Mouse (Mus musculus): ENCODE measurements around the gene Trmu. TPM values are rescaled to one million over a fixed set of nuclear protein-coding genes. Genes with fewer than 3 reads are reported as not detected.

The Trmu gene
- total and polyA plus RNA-seq, 2 experiments = 10.1 to 17.0 TPM

- Histone ChIP-seq H3K27ac (replicated peaks; ENCODE audit: insufficient read depth, low read depth, low read length) (no peak overlapping the region), H3K4me3 (ENCODE audit: insufficient read depth, low read depth, low read length) (no peak overlapping the region), H3K79me2 (ENCODE audit: control insufficient read depth, insufficient read depth, low read length) (no peaks in the 10 kb centered on the region), H3K9ac (ENCODE audit: low read depth, low read length) (no peak overlapping the region), H3K27me3 (ENCODE audit: control insufficient read depth, insufficient read depth, low read length) (no peaks in the 10 kb centered on the region), H3K36me3 (ENCODE audit: control insufficient read depth, insufficient read depth, low read length) (peaks cover 3% of the 10 kb centered on the region; the same call in 1 of the 2 replicates), H3K4me1 (ENCODE audit: control insufficient read depth, insufficient read depth, low read length) (no peaks in the 10 kb centered on the region)
- no peak for TF ChIP-seq POLR2A (IDR thresholded peaks at IDR 0.05; ENCODE audit: extremely low read depth, insufficient read depth, low read length)
- no peak for TF ChIP-seq CTCF (IDR thresholded peaks at IDR 0.05; ENCODE audit: low read depth, low read length)
- DNase-seq (ENCODE audit: extremely low read depth, low read depth, low spot score) = no peak
- WGBS = 84% methylated on average over 10 of the region's 10 CpGs
These were observed 18.0 kb downstream of the Trmu start for GRCm38 (mm10) chr15:85897113-85897512.

GRCm38 (mm10) chr15:85899396-85899795 lies 20.3 kb downstream of the Trmu start:
- no peaks in the 10 kb centered on the region; the same call in 1 of the 2 replicates for H3K36me3 ChIP-seq (ENCODE audit: control insufficient read depth, insufficient read depth, low read length)
- H3K4me3 ChIP-seq (ENCODE audit: insufficient read depth, low read depth, low read length) = no peak overlapping the region
- TF ChIP-seq CTCF (IDR thresholded peaks at IDR 0.05; ENCODE audit: low read depth, low read length) (no peak), POLR2A (IDR thresholded peaks at IDR 0.05; ENCODE audit: extremely low read depth, insufficient read depth, low read length) (no peak)
- H3K27me3 ChIP-seq (ENCODE audit: control insufficient read depth, insufficient read depth, low read length) = no peaks in the 10 kb centered on the region
- H3K27ac ChIP-seq (replicated peaks; ENCODE audit: insufficient read depth, low read depth, low read length) = no peak overlapping the region
- H3K79me2 ChIP-seq (ENCODE audit: control insufficient read depth, insufficient read depth, low read length) = no peaks in the 10 kb centered on the region
- no peaks in the 10 kb centered on the region for H3K4me1 ChIP-seq (ENCODE audit: control insufficient read depth, insufficient read depth, low read length)
- DNase-seq (ENCODE audit: extremely low read depth, low read depth, low spot score) = no peak
- H3K9ac ChIP-seq (ENCODE audit: low read depth, low read length) = no peak overlapping the region
- WGBS = 68% methylated on average over 6 of the region's 6 CpGs

GRCm38 (mm10) chr15:85900318-85900717 lies 21.2 kb downstream of the Trmu start:
- H3K9ac ChIP-seq (ENCODE audit: low read depth, low read length) = no peak overlapping the region
- H3K27me3 ChIP-seq (ENCODE audit: control insufficient read depth, insufficient read depth, low read length) = no peaks in the 10 kb centered on the region
- no peaks in the 10 kb centered on the region for H3K4me1 ChIP-seq (ENCODE audit: control insufficient read depth, insufficient read depth, low read length)
- no peak overlapping the region for H3K27ac ChIP-seq (replicated peaks; ENCODE audit: insufficient read depth, low read depth, low read length)
- H3K36me3 ChIP-seq (ENCODE audit: control insufficient read depth, insufficient read depth, low read length) = no peaks in the 10 kb centered on the region; the same call in 1 of the 2 replicates
- no peaks in the 10 kb centered on the region for H3K79me2 ChIP-seq (ENCODE audit: control insufficient read depth, insufficient read depth, low read length)
- no peak for TF ChIP-seq CTCF (IDR thresholded peaks at IDR 0.05; ENCODE audit: low read depth, low read length)
- no peak for TF ChIP-seq POLR2A (IDR thresholded peaks at IDR 0.05; ENCODE audit: extremely low read depth, insufficient read depth, low read length)
- no peak overlapping the region for H3K4me3 ChIP-seq (ENCODE audit: insufficient read depth, low read depth, low read length)
- WGBS = 89% methylated on average over 8 of the region's 8 CpGs
- no peak for DNase-seq (ENCODE audit: extremely low read depth, low read depth, low spot score)

- no peak for DNase-seq (ENCODE audit: extremely low read depth, low read depth, low spot score)
- Histone ChIP-seq H3K4me3 (ENCODE audit: insufficient read depth, low read depth, low read length) (no peak overlapping the region), H3K36me3 (ENCODE audit: control insufficient read depth, insufficient read depth, low read length) (no peaks in the 10 kb centered on the region; the same call in 1 of the 2 replicates), H3K27ac (replicated peaks; ENCODE audit: insufficient read depth, low read depth, low read length) (no peak overlapping the region), H3K27me3 (ENCODE audit: control insufficient read depth, insufficient read depth, low read length) (no peaks in the 10 kb centered on the region), H3K79me2 (ENCODE audit: control insufficient read depth, insufficient read depth, low read length) (no peaks in the 10 kb centered on the region), H3K9ac (ENCODE audit: low read depth, low read length) (no peak overlapping the region), H3K4me1 (ENCODE audit: control insufficient read depth, insufficient read depth, low read length) (no peaks in the 10 kb centered on the region)
- WGBS = 85% methylated on average over 12 of the region's 12 CpGs
- TF ChIP-seq POLR2A (IDR thresholded peaks at IDR 0.05; ENCODE audit: extremely low read depth, insufficient read depth, low read length) (no peak), CTCF (IDR thresholded peaks at IDR 0.05; ENCODE audit: low read depth, low read length) (no peak)
These were observed 21.7 kb downstream of the Trmu start for GRCm38 (mm10) chr15:85900801-85901200.

- WGBS = 86% methylated on average over 10 of the region's 10 CpGs
These were observed 23.4 kb downstream of the Trmu start for GRCm38 (mm10) chr15:85902505-85902904.

GRCm38 (mm10) chr15:85903826-85904225 lies 24.7 kb downstream of the Trmu start:
- Histone ChIP-seq H3K9ac (ENCODE audit: low read depth, low read length) (no peak overlapping the region), H3K36me3 (ENCODE audit: control insufficient read depth, insufficient read depth, low read length) (no peaks in the 10 kb centered on the region; the same call in 1 of the 2 replicates), H3K4me1 (ENCODE audit: control insufficient read depth, insufficient read depth, low read length) (no peaks in the 10 kb centered on the region), H3K27me3 (ENCODE audit: control insufficient read depth, insufficient read depth, low read length) (no peaks in the 10 kb centered on the region), H3K27ac (replicated peaks; ENCODE audit: insufficient read depth, low read depth, low read length) (no peak overlapping the region), H3K4me3 (ENCODE audit: insufficient read depth, low read depth, low read length) (no peak overlapping the region), H3K79me2 (ENCODE audit: control insufficient read depth, insufficient read depth, low read length) (no peaks in the 10 kb centered on the region)
- DNase-seq (ENCODE audit: extremely low read depth, low read depth, low spot score) = no peak
- peak; percentile 47 for TF ChIP-seq CTCF (IDR thresholded peaks at IDR 0.05; ENCODE audit: low read depth, low read length)
- no peak for TF ChIP-seq POLR2A (IDR thresholded peaks at IDR 0.05; ENCODE audit: extremely low read depth, insufficient read depth, low read length)
- 73% methylated on average over 8 of the region's 8 CpGs for WGBS

More at GRCm38 (mm10) chr15:85902505-85902904, 23.4 kb downstream of the Trmu start:
- H3K9ac ChIP-seq (ENCODE audit: low read depth, low read length) = no peak overlapping the region
- H3K4me3 ChIP-seq (ENCODE audit: insufficient read depth, low read depth, low read length) = no peak overlapping the region
- H3K36me3 ChIP-seq (ENCODE audit: control insufficient read depth, insufficient read depth, low read length) = no peaks in the 10 kb centered on the region; the same call in 1 of the 2 replicates
- H3K79me2 ChIP-seq (ENCODE audit: control insufficient read depth, insufficient read depth, low read length) = no peaks in the 10 kb centered on the region
- DNase-seq (ENCODE audit: extremely low read depth, low read depth, low spot score) = no peak
- no peaks in the 10 kb centered on the region for H3K27me3 ChIP-seq (ENCODE audit: control insufficient read depth, insufficient read depth, low read length)
- H3K27ac ChIP-seq (replicated peaks; ENCODE audit: insufficient read depth, low read depth, low read length) = no peak overlapping the region
- TF ChIP-seq CTCF (IDR thresholded peaks at IDR 0.05; ENCODE audit: low read depth, low read length) (no peak), POLR2A (IDR thresholded peaks at IDR 0.05; ENCODE audit: extremely low read depth, insufficient read depth, low read length) (no peak)
- no peaks in the 10 kb centered on the region for H3K4me1 ChIP-seq (ENCODE audit: control insufficient read depth, insufficient read depth, low read length)

Data from liver, adult 2 months (tissue).